Mouse (Mus musculus): Measurements from ENCODE around the gene Tha1. TPM values are rescaled to one million over a fixed set of nuclear protein-coding genes. Genes with fewer than 3 reads are reported as not detected.

Gene Tha1
- polyA plus RNA-seq, 1 experiment: 16.2 TPM

GRCm38 (mm10) chr11:117865988-117866387 lies 7.3 kb downstream of the Tha1 start:
- Histone ChIP-seq H3K4me1 (ENCODE audit: control insufficient read depth, insufficient read depth, insufficient read length) (peaks cover 3% of the 10 kb centered on the region; the same call in 1 of the 2 replicates), H3K27ac (ENCODE audit: insufficient read depth, low read length) (no peak overlapping the region), H3K4me3 (ENCODE audit: extremely low read depth, insufficient read depth, insufficient read length) (no peak overlapping the region), H3K36me3 (ENCODE audit: control insufficient read depth, insufficient read depth, low read length) (no peaks in the 10 kb centered on the region), H3K27me3 (ENCODE audit: control insufficient read depth, insufficient read depth, low read length) (no peaks in the 10 kb centered on the region)
- TF ChIP-seq POLR2A (IDR thresholded peaks at IDR 0.05; ENCODE audit: low read depth, low read length) (no peak), CTCF (IDR thresholded peaks at IDR 0.05; ENCODE audit: extremely low read depth, insufficient read depth, insufficient read length, insufficient replicate concordance) (no peak)
- no peak for DNase-seq (ENCODE audit: low read depth in 1 of 2, low spot score in 2 of 2)
- 72% methylated on average over 6 of the region's 6 CpGs for WGBS

GRCm38 (mm10) chr11:117864805-117865204 lies 8.5 kb downstream of the Tha1 start:
- Histone ChIP-seq H3K36me3 (ENCODE audit: control insufficient read depth, insufficient read depth, low read length) (no peaks in the 10 kb centered on the region), H3K4me1 (ENCODE audit: control insufficient read depth, insufficient read depth, insufficient read length) (no peaks in the 10 kb centered on the region), H3K27me3 (ENCODE audit: control insufficient read depth, insufficient read depth, low read length) (peaks cover 3% of the 10 kb centered on the region; the same call in 1 of the 2 replicates), H3K27ac (ENCODE audit: insufficient read depth, low read length) (no peak overlapping the region), H3K4me3 (ENCODE audit: extremely low read depth, insufficient read depth, insufficient read length) (no peak overlapping the region)
- no peak for TF ChIP-seq CTCF (IDR thresholded peaks at IDR 0.05; ENCODE audit: extremely low read depth, insufficient read depth, insufficient read length, insufficient replicate concordance)
- no peak for TF ChIP-seq POLR2A (IDR thresholded peaks at IDR 0.05; ENCODE audit: low read depth, low read length)
- no peak for DNase-seq (ENCODE audit: low read depth in 1 of 2, low spot score in 2 of 2)
- WGBS: 33% methylated on average over 2 of the region's 2 CpGs

DNA sequence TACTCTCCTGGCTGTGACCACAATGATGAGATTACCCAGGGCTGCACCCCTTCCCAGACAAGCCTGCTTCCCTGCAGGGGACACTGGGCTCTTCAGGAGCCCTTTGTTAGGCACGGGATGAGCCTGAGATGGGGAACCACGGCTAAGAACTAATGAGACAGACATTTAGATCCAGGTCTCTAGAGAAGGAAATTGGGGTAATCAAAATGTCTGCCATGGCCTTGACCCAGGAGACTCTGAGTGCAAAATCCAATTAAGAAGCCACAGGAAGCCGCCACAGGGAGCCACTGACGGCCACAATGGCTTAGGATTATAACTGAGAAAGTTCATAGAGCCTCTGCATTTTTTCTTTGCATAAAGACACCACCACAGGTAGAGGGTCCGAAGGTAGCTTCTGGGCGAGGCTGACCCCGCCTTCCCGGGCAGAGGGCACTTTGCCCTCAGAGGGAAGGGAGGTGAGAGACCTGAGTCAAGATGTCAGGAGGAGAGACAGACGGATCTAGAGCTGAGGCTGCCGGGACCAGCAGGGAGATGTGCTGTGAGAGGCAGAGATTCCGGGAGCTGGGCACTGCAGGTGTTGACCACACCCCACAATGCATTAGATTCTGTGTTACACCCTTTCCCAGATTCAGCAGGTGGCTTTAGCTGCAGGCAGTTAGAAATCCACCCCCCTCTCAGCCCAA lies 10.0 kb downstream of the Tha1 start:
- 83% methylated on average over 11 of the region's 11 CpGs for WGBS
- Histone ChIP-seq H3K4me1 (ENCODE audit: control insufficient read depth, insufficient read depth, insufficient read length) (no peaks in the 10 kb centered on the region), H3K27me3 (ENCODE audit: control insufficient read depth, insufficient read depth, low read length) (peaks cover 3% of the 10 kb centered on the region; the same call in 1 of the 2 replicates)

DNA sequence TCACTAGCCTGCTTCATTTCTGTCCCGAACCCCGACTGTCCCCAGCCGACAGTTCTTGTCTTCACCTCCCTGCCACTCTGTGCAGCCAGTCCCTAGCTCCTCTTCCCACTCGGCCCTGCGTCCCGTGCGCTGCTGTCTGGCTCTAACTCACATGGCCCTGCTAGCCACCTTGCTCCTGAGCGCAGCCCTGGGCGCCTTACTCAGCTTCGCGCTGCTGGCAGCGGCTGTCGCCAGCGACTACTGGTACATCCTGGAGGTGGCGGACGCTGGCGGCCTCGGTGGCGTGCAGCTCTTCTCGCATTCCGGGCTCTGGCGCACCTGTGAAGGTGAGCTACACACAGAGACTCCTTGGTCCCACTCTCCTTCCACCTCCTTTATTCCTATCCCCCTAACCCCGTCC lies 12.7 kb downstream of the Tha1 start, which contains the start of gene Tmem235:
TSS of gene Tmem235 (plus strand) at position 152 of the 400 bp plus-strand sequence.
- Histone ChIP-seq H3K27ac (ENCODE audit: insufficient read depth, low read length) (no peak within 1 kb of the TSS), H3K4me1 (ENCODE audit: control insufficient read depth, insufficient read depth, insufficient read length) (no peaks in the 10 kb centered on the region), H3K27me3 (ENCODE audit: control insufficient read depth, insufficient read depth, low read length) (peaks cover 3% of the 10 kb centered on the region; the same call in 1 of the 2 replicates), H3K4me3 (ENCODE audit: extremely low read depth, insufficient read depth, insufficient read length) (no peak within 1 kb of the TSS), H3K36me3 (ENCODE audit: control insufficient read depth, insufficient read depth, low read length) (no peaks in the 10 kb centered on the region)
- DNase-seq (ENCODE audit: low read depth in 1 of 2, low spot score in 2 of 2): no peak
- 5% methylated on average over 23 of the region's 23 CpGs for WGBS
- TF ChIP-seq POLR2A (IDR thresholded peaks at IDR 0.05; ENCODE audit: low read depth, low read length) (no peak), CTCF (IDR thresholded peaks at IDR 0.05; ENCODE audit: extremely low read depth, insufficient read depth, insufficient read length, insufficient replicate concordance) (no peak)

More for the DNA sequence above, 10.0 kb downstream of the Tha1 start:
- H3K27ac ChIP-seq (ENCODE audit: insufficient read depth, low read length): no peak overlapping the region
- DNase-seq (ENCODE audit: low read depth in 1 of 2, low spot score in 2 of 2): no peak
- TF ChIP-seq CTCF (IDR thresholded peaks at IDR 0.05; ENCODE audit: extremely low read depth, insufficient read depth, insufficient read length, insufficient replicate concordance): no peak
- TF ChIP-seq POLR2A (IDR thresholded peaks at IDR 0.05; ENCODE audit: low read depth, low read length): no peak
- H3K4me3 ChIP-seq (ENCODE audit: extremely low read depth, insufficient read depth, insufficient read length): no peak overlapping the region
- H3K36me3 ChIP-seq (ENCODE audit: control insufficient read depth, insufficient read depth, low read length): no peaks in the 10 kb centered on the region

- Histone ChIP-seq H3K4me1 (ENCODE audit: control insufficient read depth, insufficient read depth, insufficient read length) (no peaks in the 10 kb centered on the region), H3K27ac (ENCODE audit: insufficient read depth, low read length) (no peak overlapping the region), H3K4me3 (ENCODE audit: extremely low read depth, insufficient read depth, insufficient read length) (no peak overlapping the region), H3K27me3 (ENCODE audit: control insufficient read depth, insufficient read depth, low read length) (peaks cover 3% of the 10 kb centered on the region; the same call in 1 of the 2 replicates), H3K36me3 (ENCODE audit: control insufficient read depth, insufficient read depth, low read length) (no peaks in the 10 kb centered on the region)
- TF ChIP-seq POLR2A (IDR thresholded peaks at IDR 0.05; ENCODE audit: low read depth, low read length) (no peak), CTCF (IDR thresholded peaks at IDR 0.05; ENCODE audit: extremely low read depth, insufficient read depth, insufficient read length, insufficient replicate concordance) (no peak)
- no peak for DNase-seq (ENCODE audit: low read depth in 1 of 2, low spot score in 2 of 2)
- WGBS: 82% methylated on average over 3 of the region's 3 CpGs
Measured at GRCm38 (mm10) chr11:117858392-117858791, 14.9 kb downstream of the Tha1 start.

- no peaks in the 10 kb centered on the region for H3K4me1 ChIP-seq (ENCODE audit: control insufficient read depth, insufficient read depth, insufficient read length)
- H3K27ac ChIP-seq (ENCODE audit: insufficient read depth, low read length): no peak overlapping the region
- H3K36me3 ChIP-seq (ENCODE audit: control insufficient read depth, insufficient read depth, low read length): peaks cover 1% of the 10 kb centered on the region; the same call in 1 of the 2 replicates
- TF ChIP-seq POLR2A (IDR thresholded peaks at IDR 0.05; ENCODE audit: low read depth, low read length) (no peak), CTCF (IDR thresholded peaks at IDR 0.05; ENCODE audit: extremely low read depth, insufficient read depth, insufficient read length, insufficient replicate concordance) (no peak)
- no peak overlapping the region for H3K4me3 ChIP-seq (ENCODE audit: extremely low read depth, insufficient read depth, insufficient read length)
- no peak for DNase-seq (ENCODE audit: low read depth in 1 of 2, low spot score in 2 of 2)
- 96% methylated on average over 10 of the region's 10 CpGs for WGBS
- H3K27me3 ChIP-seq (ENCODE audit: control insufficient read depth, insufficient read depth, low read length): peaks cover 3% of the 10 kb centered on the region; the same call in 1 of the 2 replicates
Measured at GRCm38 (mm10) chr11:117857462-117857861, 15.8 kb downstream of the Tha1 start.

GRCm38 (mm10) chr11:117855975-117856374 lies 17.3 kb downstream of the Tha1 start:
- no peak overlapping the region for H3K4me3 ChIP-seq (ENCODE audit: extremely low read depth, insufficient read depth, insufficient read length)
- no peak overlapping the region for H3K27ac ChIP-seq (ENCODE audit: insufficient read depth, low read length)
- H3K36me3 ChIP-seq (ENCODE audit: control insufficient read depth, insufficient read depth, low read length): peaks cover 1% of the 10 kb centered on the region; the same call in 1 of the 2 replicates
- DNase-seq (ENCODE audit: low read depth in 1 of 2, low spot score in 2 of 2): no peak
- 89% methylated on average over 1 of the region's 1 CpGs for WGBS
- H3K27me3 ChIP-seq (ENCODE audit: control insufficient read depth, insufficient read depth, low read length): peaks cover 3% of the 10 kb centered on the region; the same call in 1 of the 2 replicates
- H3K4me1 ChIP-seq (ENCODE audit: control insufficient read depth, insufficient read depth, insufficient read length): no peaks in the 10 kb centered on the region
- TF ChIP-seq POLR2A (IDR thresholded peaks at IDR 0.05; ENCODE audit: low read depth, low read length) (no peak), CTCF (IDR thresholded peaks at IDR 0.05; ENCODE audit: extremely low read depth, insufficient read depth, insufficient read length, insufficient replicate concordance) (no peak)
